Mouse (Mus musculus) midbrain, embryonic 16.5 days (tissue): Measurements from ENCODE around the gene Mfap2. TPM values are rescaled to one million over a fixed set of nuclear protein-coding genes. Genes with fewer than 3 reads are reported as not detected.

Experiments
- ATAC-seq: fragments of 200-750 bp; cut with Nextera tagmentation; 2 replicates; pipeline ENCODE4 v1.8.0; 2017; ENCODE audit warnings: moderate TSS enrichment
- H3K27ac ChIP-seq: fragments of 300-500 bp; sonication (generic); 2 replicates; pipeline ENCODE4 v1.5.1; 2014; ENCODE audit warnings: mild to moderate bottlenecking, low read length, mixed read lengths
- H3K27me3 ChIP-seq: fragments of 300-500 bp; sonication (generic); 2 replicates; pipeline ENCODE4 v1.6.1; 2014; ENCODE audit warnings: low read depth, low read length, mixed read lengths; ENCODE audit not compliant: control insufficient read depth, insufficient read depth
- H3K36me3 ChIP-seq: fragments of 300-500 bp; sonication (generic); 2 replicates; pipeline ENCODE4 v1.6.1; 2014; ENCODE audit warnings: mild to moderate bottlenecking, low read length, moderate library complexity, mixed read lengths; ENCODE audit not compliant: control insufficient read depth, insufficient read depth
- H3K4me1 ChIP-seq: fragments of 300-500 bp; sonication (generic); 2 replicates; pipeline ENCODE4 v1.6.1; 2014; ENCODE audit warnings: mild to moderate bottlenecking, low read length, mixed read lengths; ENCODE audit not compliant: control insufficient read depth, insufficient read depth
- H3K4me2 ChIP-seq: fragments of 300-500 bp; sonication (generic); 2 replicates; pipeline ENCODE4 v1.6.1; 2014; ENCODE audit warnings: mild to moderate bottlenecking, low read length, mixed read lengths
- H3K4me3 ChIP-seq: fragments of 300-500 bp; sonication (generic); 2 replicates; pipeline ENCODE4 v1.5.1; 2014; ENCODE audit warnings: low read depth, mild to moderate bottlenecking, low read length, moderate library complexity, mixed read lengths
- H3K9ac ChIP-seq: fragments of 300-500 bp; sonication (generic); 2 replicates; pipeline ENCODE4 v1.6.1; 2014; ENCODE audit warnings: low read depth, low read length, mixed read lengths
- H3K9me3 ChIP-seq: fragments of 300-500 bp; sonication (generic); replicated peaks from 2 replicates; pipeline ENCODE4 v1.6.1; 2014; ENCODE audit warnings: mild to moderate bottlenecking, low read length, mixed read lengths; ENCODE audit not compliant: control insufficient read depth, poor library complexity, severe bottlenecking
- WGBS: fragments of 180-500 bp; shearing (Covaris S2); extraction: QIAGEN DNeasy Blood & Tissue Kit; methylation state at CpG from one replicate; pipeline ENCODE4 v1.1.7; 2014; 5-methylcytosine and 5-hydroxymethylcytosine counted together
- polyA plus RNA-seq: library from polyadenylated mRNA; unstranded; fragments of >200 nt; fragmentation: Nextera tagmentation; extraction: Ambion mirVana; gene quantifications from 2 replicates; pipeline ENCODE4 v1.2.1, GENCODE M21; 2015

Mfap2 gene
- polyA plus RNA-seq, 1 experiment from 2014 or later = 121 TPM

- peak; percentile 50 for ATAC-seq
- Histone ChIP-seq H3K4me1 (no peaks in the 10 kb centered on the region), H3K27ac (no peak overlapping the region), H3K36me3 (peaks cover 24% of the 10 kb centered on the region), H3K9ac (no peak overlapping the region), H3K4me3 (no peak overlapping the region), H3K9me3 (no peaks in the 10 kb centered on the region), H3K27me3 (no peaks in the 10 kb centered on the region), H3K4me2 (no peak overlapping the region)
- WGBS = 18% methylated on average over 6 of the region's 6 CpGs
These were observed 21.5 kb downstream of the Mfap2 start for GRCm38 (mm10) chr4:141031733-141032132.

- Histone ChIP-seq H3K4me1 (no peaks in the 10 kb centered on the region), H3K36me3 (peaks cover 24% of the 10 kb centered on the region), H3K4me2 (no peak overlapping the region), H3K27ac (no peak overlapping the region), H3K27me3 (no peaks in the 10 kb centered on the region), H3K4me3 (no peak overlapping the region), H3K9ac (peak overlapping the region; percentile 25; the same call in 1 of the 2 replicates), H3K9me3 (no peaks in the 10 kb centered on the region)
- no peak for ATAC-seq
- WGBS = 68% methylated on average over 26 of the region's 27 CpGs
These were observed 23.7 kb downstream of the Mfap2 start for GRCm38 (mm10) chr4:141033606-141034549.

- H3K4me3 ChIP-seq = no peak overlapping the region
- H3K36me3 ChIP-seq = peaks cover 10% of the 10 kb centered on the region
- no peak overlapping the region for H3K27ac ChIP-seq
- no peaks in the 10 kb centered on the region for H3K27me3 ChIP-seq
- H3K9me3 ChIP-seq = no peaks in the 10 kb centered on the region
- no peak overlapping the region for H3K4me2 ChIP-seq
- 64% methylated on average over 12 of the region's 12 CpGs for WGBS
- no peak overlapping the region for H3K9ac ChIP-seq
- ATAC-seq = no peak
- H3K4me1 ChIP-seq = 0 out of 2 replicates have a peak, but pooled peaks cover 4% of the 10 kb centered on the region
These were observed 30.9 kb downstream of the Mfap2 start for GRCm38 (mm10) chr4:141041117-141041516.

GRCm38 (mm10) chr4:141044816-141045215, 34.6 kb downstream of the Mfap2 start:
- Histone ChIP-seq H3K4me3 (no peak overlapping the region), H3K36me3 (peaks cover 7% of the 10 kb centered on the region), H3K4me1 (peaks cover 26% of the 10 kb centered on the region), H3K27me3 (no peaks in the 10 kb centered on the region), H3K9me3 (no peaks in the 10 kb centered on the region), H3K9ac (no peak overlapping the region), H3K27ac (0 out of 2 replicates have a peak overlapping the region, but pooled peaks have one; percentile 9), H3K4me2 (no peak overlapping the region)
- ATAC-seq = no peak
- 13% methylated on average over 8 of the region's 8 CpGs for WGBS

GRCm38 (mm10) chr4:141048810-141049475, 38.7 kb downstream of the Mfap2 start:
- 0 out of 2 replicates have a peak, but pooled peaks cover 3% of the 10 kb centered on the region for H3K36me3 ChIP-seq
- ATAC-seq = peak; percentile 27
- peak overlapping the region; percentile 59 for H3K9ac ChIP-seq
- WGBS = 18% methylated on average over 17 of the region's 17 CpGs
- peak overlapping the region; percentile 45 for H3K4me2 ChIP-seq
- peaks cover 49% of the 10 kb centered on the region for H3K4me1 ChIP-seq
- peak overlapping the region; percentile 3; the same call in 1 of the 2 replicates for H3K4me3 ChIP-seq
- H3K9me3 ChIP-seq = no peaks in the 10 kb centered on the region
- H3K27ac ChIP-seq = peak overlapping the region; percentile 97
- H3K27me3 ChIP-seq = no peaks in the 10 kb centered on the region

GRCm38 (mm10) chr4:141049476-141049835, 39.2 kb downstream of the Mfap2 start:
- Histone ChIP-seq H3K27me3 (no peaks in the 10 kb centered on the region), H3K27ac (peak overlapping the region; percentile 97), H3K9me3 (no peaks in the 10 kb centered on the region), H3K36me3 (0 out of 2 replicates have a peak, but pooled peaks cover 3% of the 10 kb centered on the region), H3K4me2 (peak overlapping the region; percentile 45), H3K4me1 (peaks cover 54% of the 10 kb centered on the region), H3K9ac (peak overlapping the region; percentile 59), H3K4me3 (0 out of 2 replicates have a peak overlapping the region, but pooled peaks have one; percentile 3)
- peak; percentile 65 for ATAC-seq
- WGBS = 13% methylated on average over 4 of the region's 4 CpGs

- H3K4me1 ChIP-seq = peaks cover 45% of the 10 kb centered on the region
- no peaks in the 10 kb centered on the region for H3K9me3 ChIP-seq
- H3K4me3 ChIP-seq = no peak overlapping the region
- H3K27me3 ChIP-seq = no peaks in the 10 kb centered on the region
- 74% methylated on average over 12 of the region's 12 CpGs for WGBS
- peak overlapping the region; percentile 89 for H3K27ac ChIP-seq
- no peaks in the 10 kb centered on the region for H3K36me3 ChIP-seq
- ATAC-seq = no peak
- H3K9ac ChIP-seq = peak overlapping the region; percentile 37
- peak overlapping the region; percentile 58 for H3K4me2 ChIP-seq
These were observed 42.2 kb downstream of the Mfap2 start for GRCm38 (mm10) chr4:141052442-141052841.

- Histone ChIP-seq H3K4me2 (peak overlapping the region; percentile 58), H3K27ac (peak overlapping the region; percentile 89), H3K9me3 (no peaks in the 10 kb centered on the region), H3K27me3 (no peaks in the 10 kb centered on the region), H3K4me3 (peak overlapping the region; percentile 24), H3K36me3 (no peaks in the 10 kb centered on the region), H3K4me1 (peaks cover 45% of the 10 kb centered on the region), H3K9ac (peak overlapping the region; percentile 63)
- no peak for ATAC-seq
- 11% methylated on average over 8 of the region's 8 CpGs for whole genome bisulfite sequencing
These were observed 42.9 kb downstream of the Mfap2 start for GRCm38 (mm10) chr4:141053138-141053537.
